Mouse (Mus musculus): ENCODE results near the gene Kmt2b. TPM values are rescaled to one million over a fixed set of nuclear protein-coding genes. Genes with fewer than 3 reads are reported as not detected.

Kmt2b gene
- polyA plus RNA-seq, 1 experiment from 2014 or later, result 4.2 TPM

DNA sequence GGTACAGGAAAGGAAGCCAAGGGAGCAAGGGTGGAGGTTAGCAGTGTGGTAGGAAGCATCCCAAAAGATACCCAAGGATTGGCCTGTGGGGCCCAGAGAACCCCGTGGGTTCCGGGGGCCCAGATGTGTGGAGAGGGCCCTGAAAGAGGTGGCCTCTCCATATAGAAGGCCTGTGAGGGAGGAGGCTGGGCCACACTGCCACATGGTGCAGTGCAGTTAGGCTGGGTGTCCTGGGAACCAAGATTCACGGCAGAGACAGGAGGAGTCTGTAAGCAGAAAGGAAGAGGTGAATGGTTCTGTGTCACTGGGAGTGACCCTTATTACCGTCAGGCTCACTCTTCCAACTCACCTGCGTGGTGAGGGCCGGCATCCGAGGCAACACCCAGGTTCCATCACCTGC is 48.0 kb downstream of the Kmt2b start:
- ATAC-seq (replicated peaks; ENCODE audit: extremely low read depth, insufficient read depth, low FRiP score), result no peak
- no peaks in the 10 kb centered on the region for H3K27me3 ChIP-seq (ENCODE audit: control insufficient read depth, insufficient read depth, low read length)
- 89% methylated on average over 7 of the region's 7 CpGs for WGBS
- no peaks in the 10 kb centered on the region for H3K9me3 ChIP-seq (replicated peaks; ENCODE audit: control insufficient read depth, low read length)
- no peak overlapping the region for H3K4me3 ChIP-seq (ENCODE audit: low read length)
- H3K4me1 ChIP-seq (ENCODE audit: control insufficient read depth, insufficient read depth, low read length), result peaks cover under 1% of the 10 kb centered on the region; the same call in 1 of the 2 replicates
- H3K4me2 ChIP-seq (ENCODE audit: low read depth, low read length), result no peak overlapping the region
- H3K27ac ChIP-seq (ENCODE audit: low read length), result no peak overlapping the region
- H3K36me3 ChIP-seq (ENCODE audit: control insufficient read depth, insufficient read depth), result peaks cover 8% of the 10 kb centered on the region
- no peak overlapping the region for H3K9ac ChIP-seq (ENCODE audit: low read length)

- WGBS, result 0% methylated on average over 64 of the region's 84 CpGs
- ATAC-seq (replicated peaks; ENCODE audit: extremely low read depth, insufficient read depth, low FRiP score), result peak; percentile 92
- Histone ChIP-seq H3K4me1 (ENCODE audit: control insufficient read depth, insufficient read depth, low read length) (peaks cover 23% of the 10 kb centered on the region), H3K27me3 (ENCODE audit: control insufficient read depth, insufficient read depth, low read length) (no peaks in the 10 kb centered on the region), H3K27ac (ENCODE audit: low read length) (peak within 1 kb of the TSS; percentile 60), H3K4me3 (ENCODE audit: low read length) (peak within 1 kb of the TSS; percentile 67), H3K4me2 (ENCODE audit: low read depth, low read length) (peak within 1 kb of the TSS; percentile 94), H3K36me3 (ENCODE audit: control insufficient read depth, insufficient read depth) (peaks cover 6% of the 10 kb centered on the region), H3K9me3 (replicated peaks; ENCODE audit: control insufficient read depth, low read length) (no peaks in the 10 kb centered on the region), H3K9ac (ENCODE audit: low read length) (peak within 1 kb of the TSS; percentile 75)
Measured at GRCm38 (mm10) chr7:30534633-30535577, 53.6 kb downstream of the Kmt2b start, which contains the start of gene Arhgap33. Gene Arhgap33, minus strand, starts transcription at chr7:30535060.

DNA sequence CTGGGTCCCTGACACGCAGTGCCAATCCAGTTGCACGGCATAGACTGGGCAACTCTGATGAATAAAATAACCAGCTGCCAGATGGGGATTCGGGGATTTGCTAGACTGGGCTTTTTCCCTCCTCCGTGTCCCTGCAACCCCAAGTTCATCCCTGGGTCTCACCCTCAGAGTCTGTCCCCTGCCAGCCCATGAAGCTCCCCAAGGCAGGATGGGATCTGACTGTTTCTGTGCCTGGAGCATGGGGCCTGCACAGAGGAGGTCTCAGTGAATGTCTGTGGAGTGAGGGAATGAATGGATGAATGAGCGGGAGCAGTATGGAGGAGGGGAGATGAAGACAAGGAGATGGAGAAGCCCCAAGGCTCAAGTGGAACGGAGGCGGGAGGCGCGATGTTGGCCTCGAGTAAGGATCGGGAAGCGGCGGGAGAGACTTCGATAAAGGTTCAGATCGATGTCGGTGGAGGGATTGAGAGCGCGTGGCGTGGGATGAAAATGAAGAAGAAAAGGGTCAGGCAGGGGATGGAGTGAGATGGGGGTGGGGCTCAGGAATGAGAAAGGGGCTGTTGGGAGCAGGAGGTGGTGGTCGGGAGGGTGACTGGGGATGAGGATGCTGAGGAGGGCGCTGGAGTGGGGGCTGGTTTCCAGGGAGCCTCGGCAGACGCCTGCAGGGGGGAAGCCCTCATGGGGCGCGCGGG is 54.4 kb downstream of the Kmt2b start:
- Histone ChIP-seq H3K4me2 (ENCODE audit: low read depth, low read length) (peak overlapping the region; percentile 94), H3K27me3 (ENCODE audit: control insufficient read depth, insufficient read depth, low read length) (no peaks in the 10 kb centered on the region), H3K36me3 (ENCODE audit: control insufficient read depth, insufficient read depth) (peaks cover 12% of the 10 kb centered on the region), H3K27ac (ENCODE audit: low read length) (no peak overlapping the region), H3K4me1 (ENCODE audit: control insufficient read depth, insufficient read depth, low read length) (peaks cover 23% of the 10 kb centered on the region), H3K9me3 (replicated peaks; ENCODE audit: control insufficient read depth, low read length) (no peaks in the 10 kb centered on the region), H3K4me3 (ENCODE audit: low read length) (peak overlapping the region; percentile 67), H3K9ac (ENCODE audit: low read length) (peak overlapping the region; percentile 75)
- WGBS, result 11% methylated on average over 25 of the region's 26 CpGs
- ATAC-seq (replicated peaks; ENCODE audit: extremely low read depth, insufficient read depth, low FRiP score), result no peak

DNA sequence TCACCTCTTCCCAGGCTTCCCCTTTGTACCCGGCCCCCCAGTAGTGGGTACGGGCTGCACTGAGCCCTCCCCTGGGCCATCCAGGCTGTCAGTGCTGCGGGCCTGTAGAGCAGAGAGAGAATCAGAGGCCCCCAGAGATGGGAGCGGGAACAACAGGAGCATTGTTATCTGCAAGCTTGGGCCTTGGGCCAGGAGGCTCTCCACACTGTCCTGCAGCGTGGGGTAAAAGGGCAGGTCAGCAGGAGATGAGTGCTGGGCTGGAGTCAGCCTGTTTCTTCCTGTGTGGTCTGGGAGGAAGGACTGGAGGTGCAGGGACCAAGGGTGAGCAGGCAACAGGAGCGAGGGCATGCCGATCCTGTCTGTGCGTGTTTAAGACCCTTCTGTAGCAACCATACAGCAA is 55.6 kb downstream of the Kmt2b start:
- Histone ChIP-seq H3K4me1 (ENCODE audit: control insufficient read depth, insufficient read depth, low read length) (peaks cover 23% of the 10 kb centered on the region), H3K4me3 (ENCODE audit: low read length) (no peak overlapping the region), H3K27ac (ENCODE audit: low read length) (no peak overlapping the region), H3K36me3 (ENCODE audit: control insufficient read depth, insufficient read depth) (peaks cover 23% of the 10 kb centered on the region), H3K9ac (ENCODE audit: low read length) (peak overlapping the region; percentile 15; the same call in 1 of the 2 replicates), H3K4me2 (ENCODE audit: low read depth, low read length) (no peak overlapping the region), H3K27me3 (ENCODE audit: control insufficient read depth, insufficient read depth, low read length) (no peaks in the 10 kb centered on the region), H3K9me3 (replicated peaks; ENCODE audit: control insufficient read depth, low read length) (no peaks in the 10 kb centered on the region)
- 34% methylated on average over 8 of the region's 8 CpGs for WGBS
- ATAC-seq (replicated peaks; ENCODE audit: extremely low read depth, insufficient read depth, low FRiP score), result peak; percentile 28; the same call in 1 of the 2 replicates

DNA sequence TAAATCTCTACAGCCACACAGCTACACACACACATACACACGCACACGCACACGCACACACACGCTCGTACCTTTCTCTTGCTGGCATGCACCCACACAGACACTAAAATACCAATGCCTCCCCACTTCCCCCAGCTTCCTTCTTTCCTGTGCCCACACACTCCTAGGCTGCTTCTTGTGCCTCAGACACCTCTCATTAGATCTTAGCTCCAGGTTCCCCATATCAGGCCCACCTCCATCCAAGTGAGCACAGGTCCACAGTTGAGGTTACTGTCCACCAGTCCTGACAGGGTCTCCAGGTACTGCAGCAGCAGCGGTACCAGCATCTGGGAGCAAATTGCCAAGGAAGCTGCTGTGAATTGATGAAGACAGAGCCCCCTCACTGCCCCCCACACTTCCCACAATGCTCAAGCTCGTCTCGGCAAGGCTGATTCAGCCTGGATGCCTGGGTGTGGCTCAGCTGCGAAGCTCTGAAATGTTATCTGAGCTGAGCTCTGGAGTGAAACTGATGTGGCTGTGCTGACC is 57.2 kb downstream of the Kmt2b start:
- Histone ChIP-seq H3K27me3 (ENCODE audit: control insufficient read depth, insufficient read depth, low read length) (no peaks in the 10 kb centered on the region), H3K4me1 (ENCODE audit: control insufficient read depth, insufficient read depth, low read length) (peaks cover 23% of the 10 kb centered on the region), H3K36me3 (ENCODE audit: control insufficient read depth, insufficient read depth) (peaks cover 26% of the 10 kb centered on the region), H3K4me2 (ENCODE audit: low read depth, low read length) (no peak overlapping the region), H3K27ac (ENCODE audit: low read length) (no peak overlapping the region), H3K4me3 (ENCODE audit: low read length) (no peak overlapping the region), H3K9me3 (replicated peaks; ENCODE audit: control insufficient read depth, low read length) (no peaks in the 10 kb centered on the region), H3K9ac (ENCODE audit: low read length) (no peak overlapping the region)
- 75% methylated on average over 9 of the region's 9 CpGs for WGBS
- ATAC-seq (replicated peaks; ENCODE audit: extremely low read depth, insufficient read depth, low FRiP score), result no peak

DNA sequence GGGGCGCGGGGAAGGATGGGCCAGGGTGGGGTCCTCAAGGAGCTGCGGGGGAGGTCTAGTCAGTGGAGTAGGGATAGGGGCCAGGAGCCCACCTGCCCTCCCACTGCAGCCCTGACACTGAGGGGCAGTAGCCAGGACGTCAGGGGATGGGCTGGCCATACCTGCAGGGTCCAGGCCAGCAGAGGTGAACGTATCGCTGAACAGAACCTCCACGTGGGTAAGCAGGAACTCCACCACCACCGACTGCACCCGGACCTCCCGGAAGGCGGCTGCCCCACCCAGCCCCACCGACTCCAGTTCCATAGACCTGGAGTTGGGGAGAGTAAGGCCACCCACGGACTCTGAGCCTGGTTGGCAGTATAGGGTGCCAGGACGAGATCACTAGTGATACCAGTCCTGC is 61.5 kb downstream of the Kmt2b start:
- H3K27ac ChIP-seq (ENCODE audit: low read length), result no peak overlapping the region
- H3K4me2 ChIP-seq (ENCODE audit: low read depth, low read length), result no peak overlapping the region
- no peak overlapping the region for H3K4me3 ChIP-seq (ENCODE audit: low read length)
- WGBS, result 82% methylated on average over 14 of the region's 14 CpGs
- peaks cover 41% of the 10 kb centered on the region for H3K36me3 ChIP-seq (ENCODE audit: control insufficient read depth, insufficient read depth)
- H3K27me3 ChIP-seq (ENCODE audit: control insufficient read depth, insufficient read depth, low read length), result no peaks in the 10 kb centered on the region
- no peaks in the 10 kb centered on the region for H3K4me1 ChIP-seq (ENCODE audit: control insufficient read depth, insufficient read depth, low read length)
- no peak overlapping the region for H3K9ac ChIP-seq (ENCODE audit: low read length)
- ATAC-seq (replicated peaks; ENCODE audit: extremely low read depth, insufficient read depth, low FRiP score), result no peak
- H3K9me3 ChIP-seq (replicated peaks; ENCODE audit: control insufficient read depth, low read length), result no peaks in the 10 kb centered on the region

DNA sequence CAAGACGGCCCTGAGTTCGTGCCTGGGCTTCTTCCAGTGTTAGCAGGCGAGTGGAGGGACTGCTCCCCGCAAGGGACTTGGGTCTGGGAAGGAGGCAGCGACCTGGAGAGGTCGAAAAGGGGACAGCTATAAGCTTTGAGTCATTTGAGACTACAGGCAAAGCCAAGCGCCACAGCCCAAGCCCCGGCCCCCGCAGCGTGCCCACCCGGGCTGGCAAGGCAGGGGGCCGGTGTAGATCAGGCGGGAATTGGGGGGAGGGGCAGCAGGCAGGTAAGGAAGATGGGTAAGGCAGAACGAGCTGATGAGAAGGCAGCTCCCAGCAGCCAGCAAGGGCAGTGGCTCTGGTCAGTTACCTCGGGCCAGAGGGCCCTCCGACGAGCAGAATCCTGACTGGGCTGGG is 62.1 kb downstream of the Kmt2b start:
- Histone ChIP-seq H3K9me3 (replicated peaks; ENCODE audit: control insufficient read depth, low read length) (no peaks in the 10 kb centered on the region), H3K4me1 (ENCODE audit: control insufficient read depth, insufficient read depth, low read length) (no peaks in the 10 kb centered on the region), H3K27ac (ENCODE audit: low read length) (no peak overlapping the region), H3K36me3 (ENCODE audit: control insufficient read depth, insufficient read depth) (peaks cover 41% of the 10 kb centered on the region), H3K4me2 (ENCODE audit: low read depth, low read length) (no peak overlapping the region), H3K27me3 (ENCODE audit: control insufficient read depth, insufficient read depth, low read length) (no peaks in the 10 kb centered on the region), H3K9ac (ENCODE audit: low read length) (no peak overlapping the region), H3K4me3 (ENCODE audit: low read length) (no peak overlapping the region)
- no peak for ATAC-seq (replicated peaks; ENCODE audit: extremely low read depth, insufficient read depth, low FRiP score)
- 34% methylated on average over 17 of the region's 17 CpGs for WGBS

- Histone ChIP-seq H3K27ac (ENCODE audit: low read length) (no peak overlapping the region), H3K9me3 (replicated peaks; ENCODE audit: control insufficient read depth, low read length) (no peaks in the 10 kb centered on the region), H3K4me3 (ENCODE audit: low read length) (no peak overlapping the region), H3K27me3 (ENCODE audit: control insufficient read depth, insufficient read depth, low read length) (no peaks in the 10 kb centered on the region), H3K36me3 (ENCODE audit: control insufficient read depth, insufficient read depth) (peaks cover 41% of the 10 kb centered on the region), H3K9ac (ENCODE audit: low read length) (no peak overlapping the region), H3K4me2 (ENCODE audit: low read depth, low read length) (no peak overlapping the region), H3K4me1 (ENCODE audit: control insufficient read depth, insufficient read depth, low read length) (no peaks in the 10 kb centered on the region)
- 45% methylated on average over 10 of the region's 10 CpGs for WGBS
- no peak for ATAC-seq (replicated peaks; ENCODE audit: extremely low read depth, insufficient read depth, low FRiP score)
Measured at GRCm38 (mm10) chr7:30525954-30526353, 62.6 kb downstream of the Kmt2b start.

GRCm38 (mm10) chr7:30524487-30524886 is 64.0 kb downstream of the Kmt2b start:
- no peaks in the 10 kb centered on the region for H3K4me1 ChIP-seq (ENCODE audit: control insufficient read depth, insufficient read depth, low read length)
- no peak for ATAC-seq (replicated peaks; ENCODE audit: extremely low read depth, insufficient read depth, low FRiP score)
- peaks cover 32% of the 10 kb centered on the region for H3K36me3 ChIP-seq (ENCODE audit: control insufficient read depth, insufficient read depth)
- no peak overlapping the region for H3K4me3 ChIP-seq (ENCODE audit: low read length)
- H3K27me3 ChIP-seq (ENCODE audit: control insufficient read depth, insufficient read depth, low read length), result no peaks in the 10 kb centered on the region
- no peak overlapping the region for H3K9ac ChIP-seq (ENCODE audit: low read length)
- 87% methylated on average over 6 of the region's 6 CpGs for WGBS
- H3K9me3 ChIP-seq (replicated peaks; ENCODE audit: control insufficient read depth, low read length), result no peaks in the 10 kb centered on the region
- no peak overlapping the region for H3K27ac ChIP-seq (ENCODE audit: low read length)
- no peak overlapping the region for H3K4me2 ChIP-seq (ENCODE audit: low read depth, low read length)

All from heart, embryonic 16.5 days (tissue).